Mouse (Mus musculus): ENCODE measurements around the gene Prrc2b.
A peak's percentile ranks its signal among the peaks of the same experiment; 100 is the strongest.

The Prrc2b gene

DNA sequence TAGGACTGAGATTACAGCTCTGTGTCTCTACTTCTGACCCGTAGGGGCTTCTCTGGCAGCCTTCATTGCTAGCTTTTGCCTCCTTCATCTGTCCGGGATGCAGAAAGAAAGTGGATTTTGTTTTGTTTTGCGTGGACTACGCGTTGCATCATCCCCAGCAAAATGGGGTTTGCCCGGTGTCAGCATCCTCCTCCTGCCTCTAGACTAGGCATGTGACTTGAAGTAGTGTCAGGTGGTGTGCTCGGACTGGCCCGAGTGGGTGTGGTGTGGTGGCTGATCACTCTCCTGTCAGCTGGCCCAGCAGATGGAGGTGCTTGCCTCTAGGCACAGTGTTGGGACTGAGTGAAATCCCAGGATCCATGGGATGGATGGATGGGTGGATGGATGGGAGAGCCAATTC lies 11.2 kb downstream of the Prrc2b start:
- DNase-seq (ENCODE audit: low spot score) = no peak

DNA sequence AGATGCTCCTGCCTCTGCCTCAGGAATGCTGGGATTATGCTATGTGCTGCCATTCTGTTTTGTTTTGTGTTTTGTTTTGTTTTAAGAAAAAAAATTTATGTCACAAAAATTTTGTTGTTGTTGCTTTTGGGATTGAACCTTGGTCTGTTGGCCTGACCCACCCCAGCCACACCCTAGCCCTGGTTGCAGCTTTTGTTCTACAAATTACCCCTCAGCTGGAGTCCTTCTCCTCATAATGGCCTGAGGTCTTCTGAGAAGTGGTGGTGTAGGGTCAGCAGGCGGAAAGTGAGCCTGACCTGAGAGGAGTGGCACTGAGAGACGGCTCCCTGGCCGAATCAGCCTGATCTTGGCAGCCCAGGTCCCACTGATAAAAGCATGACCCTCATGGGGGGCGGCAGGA lies 11.8 kb downstream of the Prrc2b start:
- DNase-seq (ENCODE audit: low spot score) = no peak

DNA sequence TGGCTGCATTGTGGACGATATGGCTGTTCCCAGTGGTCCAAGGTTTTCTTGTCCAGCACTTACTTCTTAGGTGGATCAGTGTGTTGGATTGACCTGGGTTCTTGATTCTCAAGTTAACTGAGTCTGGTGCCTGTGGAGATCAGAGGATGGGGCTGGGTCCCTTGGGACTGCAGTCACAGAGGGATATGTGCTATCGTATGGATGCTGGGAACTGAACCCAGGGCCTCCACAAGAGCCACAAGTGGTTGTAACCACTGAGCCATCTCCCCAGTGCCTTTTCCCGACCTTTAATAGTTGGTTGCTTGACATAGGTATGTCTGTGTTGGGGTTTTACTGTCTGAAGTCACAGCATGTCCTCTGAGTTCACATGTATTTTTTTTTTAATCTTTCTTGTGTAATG lies 12.2 kb downstream of the Prrc2b start:
- no peak for DNase-seq (ENCODE audit: low spot score)

DNA sequence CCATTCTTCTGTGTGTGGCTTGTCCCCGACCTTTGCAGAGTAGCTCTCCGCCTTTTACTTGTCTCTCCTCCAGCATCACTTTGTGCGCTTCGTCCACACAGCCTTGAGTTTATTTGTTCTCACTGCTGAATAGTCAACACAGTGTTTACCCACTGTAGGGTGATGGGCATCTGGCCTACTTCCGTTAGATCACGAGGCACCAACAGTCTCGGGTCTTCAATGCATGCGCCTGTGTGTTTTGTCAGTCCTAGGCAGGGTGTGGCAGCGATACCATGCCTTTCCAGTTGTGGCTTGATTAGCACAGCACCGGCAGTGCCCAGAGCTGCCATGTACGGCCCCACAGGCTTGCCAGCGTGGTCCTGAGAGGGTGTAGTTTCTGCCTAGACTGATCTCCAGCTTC lies 13.6 kb downstream of the Prrc2b start:
- DNase-seq (ENCODE audit: low spot score) = no peak

DNA sequence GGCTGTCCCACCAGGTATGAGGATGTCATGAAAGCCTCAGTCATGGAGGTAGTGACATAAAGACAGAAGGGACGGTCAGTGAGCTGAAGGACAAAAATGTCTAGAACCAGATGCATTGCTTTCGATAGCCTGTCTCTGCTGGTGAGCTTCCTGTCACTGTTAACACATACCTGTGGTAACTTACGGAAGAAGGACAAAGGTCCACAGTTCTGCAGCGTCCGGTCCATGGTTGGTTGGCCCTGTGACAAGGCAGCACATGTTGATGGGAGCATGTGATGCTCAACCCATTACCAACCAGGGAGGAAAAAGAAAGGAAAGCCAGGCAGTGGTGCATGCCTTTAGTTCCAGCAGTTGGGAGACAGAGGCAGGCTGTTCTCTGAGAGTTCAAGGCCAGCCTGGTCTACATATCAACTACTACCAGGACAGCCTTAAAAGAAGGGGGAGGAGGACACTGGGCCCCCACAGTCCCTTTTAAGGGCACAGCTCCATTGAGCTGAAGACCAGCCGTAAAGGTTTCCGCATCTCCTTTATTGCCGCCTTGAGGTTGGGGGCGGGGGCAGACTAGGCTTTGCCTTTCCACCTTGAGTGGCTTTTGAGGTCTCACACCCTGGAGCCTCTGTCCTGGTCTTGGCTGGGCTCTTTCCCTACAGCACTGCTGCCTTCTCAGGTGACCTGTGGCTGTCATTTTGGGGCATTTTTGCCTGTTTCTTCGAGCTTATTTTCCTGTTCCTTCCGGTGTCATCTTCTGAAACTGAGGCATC lies 14.3 kb downstream of the Prrc2b start:
- DNase-seq (ENCODE audit: low spot score) = no peak

- no peak for DNase-seq (ENCODE audit: low spot score)
Observed at GRCm38 (mm10) chr2:32166581-32166980, 15.7 kb downstream of the Prrc2b start.

DNA sequence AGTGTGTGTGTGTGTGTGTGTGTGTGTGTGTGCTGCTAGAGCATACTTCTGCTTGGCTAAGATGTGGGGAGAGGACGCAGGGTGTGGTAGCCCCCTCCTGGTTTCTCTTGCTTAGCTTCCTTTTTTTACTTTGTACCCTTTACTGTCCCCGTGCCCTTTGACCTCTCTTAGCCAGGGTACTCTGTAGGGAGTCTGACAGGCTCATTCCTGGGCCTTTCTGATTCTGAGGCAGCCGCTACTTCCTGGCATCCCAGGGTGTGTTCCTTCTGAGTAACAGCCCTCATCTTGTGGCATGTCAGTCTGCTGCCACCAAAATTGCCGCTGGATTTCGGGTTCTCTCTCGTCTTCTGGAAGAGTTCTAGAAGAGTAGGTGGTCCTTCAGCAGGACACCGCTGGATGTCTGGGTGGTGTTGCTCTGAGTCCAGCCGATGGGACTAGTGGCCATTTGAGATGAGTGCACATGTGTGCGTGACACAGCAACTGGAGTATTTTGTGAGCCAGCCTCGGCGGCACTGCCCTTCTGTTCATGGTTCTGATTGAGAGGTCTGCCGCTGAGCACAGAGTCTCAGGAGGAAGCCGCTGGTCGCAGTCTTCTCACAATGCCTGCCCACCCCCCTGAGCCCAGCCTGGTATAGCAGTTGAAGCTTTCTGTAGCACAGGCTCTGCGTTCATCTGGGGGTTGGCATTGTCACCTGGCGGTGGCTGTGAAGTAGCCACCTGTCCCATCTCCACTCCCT lies 16.3 kb downstream of the Prrc2b start:
- no peak for DNase-seq (ENCODE audit: low spot score)

GRCm38 (mm10) chr2:32167819-32168218 lies 16.9 kb downstream of the Prrc2b start:
- peak; percentile 49 for DNase-seq (ENCODE audit: low spot score)

DNA sequence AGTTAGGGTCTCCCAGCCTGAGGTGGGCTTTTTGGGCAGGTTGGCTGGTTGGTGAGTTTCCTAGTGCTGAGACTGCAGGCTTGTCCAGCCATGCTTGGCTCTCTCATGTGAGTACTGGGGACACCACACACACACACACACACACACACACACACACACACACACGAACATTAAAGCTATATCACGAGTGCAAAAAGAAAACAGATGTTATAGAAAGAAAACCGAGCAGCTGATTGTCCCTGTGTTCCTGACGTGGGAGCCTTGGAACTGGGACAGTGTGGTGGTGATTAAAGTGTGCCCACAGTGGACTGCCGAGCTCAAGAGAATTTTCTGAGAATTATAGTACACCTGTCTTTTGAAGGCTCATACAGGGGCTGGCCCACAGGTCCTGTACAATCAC lies 18.4 kb downstream of the Prrc2b start:
- no peak for DNase-seq (ENCODE audit: low spot score)

- no peak for DNase-seq (ENCODE audit: low spot score)
Observed at GRCm38 (mm10) chr2:32170010-32170409, 19.1 kb downstream of the Prrc2b start.

DNA sequence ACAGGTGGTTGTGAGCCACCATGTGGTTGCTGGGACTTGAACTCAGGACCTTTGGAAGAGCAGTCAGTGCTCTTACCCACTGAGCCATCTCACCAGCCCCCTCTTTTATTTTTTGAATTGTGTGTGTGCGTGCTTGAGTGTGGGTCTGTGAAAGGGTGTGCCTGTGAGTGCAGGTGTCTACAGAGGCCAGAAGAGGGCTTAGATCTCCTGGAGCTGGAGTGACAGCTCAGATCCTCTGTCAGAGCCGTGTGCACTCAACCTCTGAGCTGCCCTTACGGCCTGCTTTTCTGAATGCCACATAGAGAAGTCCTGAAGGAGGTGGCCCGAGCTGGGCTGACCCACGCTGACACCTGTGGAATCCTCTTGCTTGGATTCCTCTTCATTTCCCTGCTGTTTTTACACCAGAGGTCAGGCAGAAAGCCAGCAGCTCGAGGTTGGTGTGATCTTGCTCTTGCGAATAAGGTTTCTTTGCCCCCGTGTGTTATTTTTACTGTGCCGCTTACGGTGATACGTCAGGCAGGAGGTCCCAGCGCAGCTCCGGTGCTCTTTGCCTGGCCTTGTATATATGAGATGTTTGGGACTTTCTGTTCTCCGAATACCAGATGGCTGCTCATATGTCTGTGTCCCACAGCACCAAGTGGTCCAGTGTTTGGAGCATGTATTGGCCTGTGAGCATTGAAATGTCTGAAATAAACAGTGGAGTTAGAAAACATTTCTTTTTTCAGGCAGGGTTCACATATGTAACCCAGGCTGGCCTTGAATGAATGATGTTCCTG lies 21.0 kb downstream of the Prrc2b start:
- no peak for DNase-seq (ENCODE audit: low spot score)

DNA sequence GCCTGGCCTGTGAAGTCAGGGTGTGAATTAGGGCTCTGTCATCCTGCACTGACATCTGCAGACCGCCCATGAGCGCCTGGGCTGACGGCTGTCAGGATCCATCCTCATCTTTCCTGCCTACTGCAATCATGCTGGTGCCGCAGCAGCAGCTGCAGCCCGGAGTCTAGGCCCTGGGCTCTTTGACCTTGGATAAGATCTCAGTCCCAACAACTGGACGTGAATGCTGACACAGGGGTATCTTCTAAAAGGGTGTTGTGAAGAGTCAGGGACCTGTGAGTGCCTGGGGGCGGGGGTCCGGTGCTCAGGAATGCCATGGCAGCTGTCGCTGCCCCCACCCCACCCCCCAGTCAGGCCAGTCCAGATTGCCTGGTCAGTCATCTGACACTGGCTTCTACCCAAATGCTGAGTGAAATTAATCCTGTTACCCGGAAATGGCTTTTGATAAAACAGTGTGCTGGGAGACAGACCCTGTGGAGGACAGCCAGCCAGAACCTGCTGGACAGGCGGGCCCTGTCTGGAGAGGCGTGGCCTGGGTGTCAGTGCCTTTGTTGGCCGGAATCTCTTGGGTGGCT lies 23.4 kb downstream of the Prrc2b start:
- peak; percentile 64 for DNase-seq (ENCODE audit: low spot score)

DNA sequence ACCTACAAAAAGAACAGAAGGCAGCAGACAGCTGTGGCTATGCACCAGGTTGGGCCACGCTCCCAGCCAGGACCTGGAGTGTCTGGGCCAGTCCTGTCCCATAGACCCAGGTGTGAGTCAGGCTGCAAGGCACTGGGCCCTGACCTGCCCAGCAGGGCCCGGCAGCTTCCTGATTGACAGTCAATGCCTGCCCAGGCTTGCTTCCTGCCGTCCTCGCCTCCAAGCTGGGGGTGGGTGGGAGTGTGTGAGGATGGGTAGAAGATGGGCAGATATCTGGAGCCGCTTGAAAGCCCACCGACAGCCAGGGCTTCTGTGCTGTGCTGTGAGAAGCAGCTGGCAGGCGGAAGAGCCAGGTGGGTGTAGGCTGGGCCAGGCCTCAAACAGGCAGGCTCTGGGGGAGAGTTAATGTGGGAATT lies 24.2 kb downstream of the Prrc2b start:
- peak; percentile 55 for DNase-seq (ENCODE audit: low spot score)

- DNase-seq (ENCODE audit: low spot score) = no peak
Observed at GRCm38 (mm10) chr2:32175508-32175907, 24.6 kb downstream of the Prrc2b start.

- DNase-seq (ENCODE audit: low spot score) = no peak
Observed at GRCm38 (mm10) chr2:32176848-32177247, 26.0 kb downstream of the Prrc2b start.

GRCm38 (mm10) chr2:32177397-32178060 lies 26.6 kb downstream of the Prrc2b start:
- no peak for DNase-seq (ENCODE audit: low spot score)

- DNase-seq (ENCODE audit: low spot score) = no peak
Observed at GRCm38 (mm10) chr2:32179363-32179762, 28.5 kb downstream of the Prrc2b start.

GRCm38 (mm10) chr2:32180127-32180526 lies 29.2 kb downstream of the Prrc2b start:
- no peak for DNase-seq (ENCODE audit: low spot score)

- DNase-seq (ENCODE audit: low spot score) = no peak
Observed at GRCm38 (mm10) chr2:32181364-32181763, 30.5 kb downstream of the Prrc2b start.

GRCm38 (mm10) chr2:32182119-32182518 lies 31.2 kb downstream of the Prrc2b start:
- no peak for DNase-seq (ENCODE audit: low spot score)

GRCm38 (mm10) chr2:32182676-32183296 lies 31.9 kb downstream of the Prrc2b start:
- DNase-seq (ENCODE audit: low spot score) = no peak
